Mouse (Mus musculus): ENCODE results near the gene Plcg1. TPM values are rescaled to one million over a fixed set of nuclear protein-coding genes. Genes with fewer than 3 reads are reported as not detected.

Plcg1 gene
- polyA plus RNA-seq, 1 experiment from 2014 or later: 11.7 TPM

DNA sequence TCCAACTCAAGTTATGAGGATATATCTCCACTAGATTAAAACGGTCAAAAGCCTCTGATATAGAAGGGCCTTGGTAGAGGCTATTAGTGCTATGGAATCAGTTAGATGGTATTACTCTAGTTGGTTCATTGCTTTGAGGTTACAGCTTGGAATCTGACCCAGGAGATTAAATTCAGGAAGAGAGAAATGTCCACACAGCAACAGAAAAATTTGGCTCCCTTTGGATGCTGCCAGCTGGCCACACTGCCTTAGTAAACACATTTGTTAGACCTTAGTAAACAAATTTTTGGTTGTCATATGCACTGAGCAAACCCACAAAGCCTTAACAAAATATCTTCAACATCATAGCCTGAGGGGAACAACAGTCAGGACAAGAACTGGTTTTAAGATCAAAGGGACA, 79.7 kb downstream of the Plcg1 start:
- ATAC-seq: no peak
- H3K36me3 ChIP-seq: no peaks in the 10 kb centered on the region
- H3K9me3 ChIP-seq (replicated peaks): no peaks in the 10 kb centered on the region
- H3K4me1 ChIP-seq: no peaks in the 10 kb centered on the region
- no peak overlapping the region for H3K27ac ChIP-seq
- H3K27me3 ChIP-seq (replicated peaks): no peaks in the 10 kb centered on the region
- no peak overlapping the region for H3K9ac ChIP-seq
- H3K4me3 ChIP-seq: no peak overlapping the region
- WGBS (ENCODE audit: insufficient replicate concordance): 61% methylated on average over 1 of the region's 1 CpGs
- no peak overlapping the region for H3K4me2 ChIP-seq

Other genes starting within 250 kb of the Plcg1 start
- gene Top1, start 85.4 kb upstream of the Plcg1 start, polyA plus RNA-seq (2016; fragmentation: Nextera tagmentation; extraction: Ambion mirVana): 83.7 and 87.7 TPM in 2 replicates
- gene Zhx3, start 141.7 kb downstream of the Plcg1 start, polyA plus RNA-seq (2016; fragmentation: Nextera tagmentation; extraction: Ambion mirVana): 2.9 and 3.1 TPM in 2 replicates
- 0.98 and 1.1 TPM in 2 replicates for gene Lpin3, start 149.4 kb downstream of the Plcg1 start, polyA plus RNA-seq (2016; fragmentation: Nextera tagmentation; extraction: Ambion mirVana)
- gene Emilin3, start 181.0 kb downstream of the Plcg1 start, polyA plus RNA-seq (2016; fragmentation: Nextera tagmentation; extraction: Ambion mirVana): 0.99 and 1.3 TPM in 2 replicates

Data from liver, embryonic 12.5 days (tissue).